Mouse (Mus musculus): ENCODE results near the gene Haus8.
"Not testable (repeated sequence)": the region's sequence is repeated elsewhere in the genome, so short reads cannot be mapped to it uniquely, and the experiment has no call there.

Haus8 gene

GRCm38 (mm10) chr8:71272286-71273150 lies at the start of gene Haus8, which contains the start of gene Myo9b:
Gene Haus8, minus strand, starts transcription at chr8:71272934.
Gene Myo9b, plus strand, starts transcription at chr8:71272714.
- in situ Hi-C loops (cut with MboI; ENCODE audit: low pct_unique_long_range_greater_than_20kb in 1 of 2, low sequenced_read_pairs in 2 of 2, unreplicated experiment in 1 of 2) = no loop called here

GRCm38 (mm10) chr8:71319760-71320159 lies 47.0 kb upstream of the Haus8 start:
- in situ Hi-C loops (cut with MboI; ENCODE audit: low pct_unique_long_range_greater_than_20kb in 1 of 2, low sequenced_read_pairs in 2 of 2, unreplicated experiment in 1 of 2) = not testable (repeated sequence)

- in situ Hi-C loops (cut with MboI; ENCODE audit: low pct_unique_long_range_greater_than_20kb in 1 of 2, low sequenced_read_pairs in 2 of 2, unreplicated experiment in 1 of 2) = not testable (repeated sequence)
These were observed 45.9 kb upstream of the Haus8 start for GRCm38 (mm10) chr8:71318610-71319009.

- in situ Hi-C loops (cut with MboI; ENCODE audit: low pct_unique_long_range_greater_than_20kb in 1 of 2, low sequenced_read_pairs in 2 of 2, unreplicated experiment in 1 of 2) = no loop called here
These were observed 43.8 kb upstream of the Haus8 start for GRCm38 (mm10) chr8:71316486-71317031.

- in situ Hi-C loops (cut with MboI; ENCODE audit: low pct_unique_long_range_greater_than_20kb in 1 of 2, low sequenced_read_pairs in 2 of 2, unreplicated experiment in 1 of 2) = no loop called here
These were observed 43.2 kb upstream of the Haus8 start for GRCm38 (mm10) chr8:71315972-71316371.

- in situ Hi-C loops (cut with MboI; ENCODE audit: low pct_unique_long_range_greater_than_20kb in 1 of 2, low sequenced_read_pairs in 2 of 2, unreplicated experiment in 1 of 2) = no loop called here
These were observed 41.2 kb upstream of the Haus8 start for GRCm38 (mm10) chr8:71313951-71314350.

GRCm38 (mm10) chr8:71312700-71313099 lies 40.0 kb upstream of the Haus8 start:
- in situ Hi-C loops (cut with MboI; ENCODE audit: low pct_unique_long_range_greater_than_20kb in 1 of 2, low sequenced_read_pairs in 2 of 2, unreplicated experiment in 1 of 2) = no loop called here

- in situ Hi-C loops (cut with MboI; ENCODE audit: low pct_unique_long_range_greater_than_20kb in 1 of 2, low sequenced_read_pairs in 2 of 2, unreplicated experiment in 1 of 2) = no loop called here
These were observed 37.7 kb upstream of the Haus8 start for GRCm38 (mm10) chr8:71310446-71310845.

GRCm38 (mm10) chr8:71307913-71308312 lies 35.2 kb upstream of the Haus8 start:
- in situ Hi-C loops (cut with MboI; ENCODE audit: low pct_unique_long_range_greater_than_20kb in 1 of 2, low sequenced_read_pairs in 2 of 2, unreplicated experiment in 1 of 2) = no loop called here

- in situ Hi-C loops (cut with MboI; ENCODE audit: low pct_unique_long_range_greater_than_20kb in 1 of 2, low sequenced_read_pairs in 2 of 2, unreplicated experiment in 1 of 2) = no loop called here
These were observed 34.6 kb upstream of the Haus8 start for GRCm38 (mm10) chr8:71307371-71307770.

- in situ Hi-C loops (cut with MboI; ENCODE audit: low pct_unique_long_range_greater_than_20kb in 1 of 2, low sequenced_read_pairs in 2 of 2, unreplicated experiment in 1 of 2) = no loop called here
These were observed 33.3 kb upstream of the Haus8 start for GRCm38 (mm10) chr8:71305988-71306387.

- in situ Hi-C loops (cut with MboI; ENCODE audit: low pct_unique_long_range_greater_than_20kb in 1 of 2, low sequenced_read_pairs in 2 of 2, unreplicated experiment in 1 of 2) = no loop called here
These were observed 30.9 kb upstream of the Haus8 start for GRCm38 (mm10) chr8:71303632-71304031.

GRCm38 (mm10) chr8:71302788-71303187 lies 30.1 kb upstream of the Haus8 start:
- in situ Hi-C loops (cut with MboI; ENCODE audit: low pct_unique_long_range_greater_than_20kb in 1 of 2, low sequenced_read_pairs in 2 of 2, unreplicated experiment in 1 of 2) = no loop called here

GRCm38 (mm10) chr8:71299716-71300115 lies 27.0 kb upstream of the Haus8 start:
- in situ Hi-C loops (cut with MboI; ENCODE audit: low pct_unique_long_range_greater_than_20kb in 1 of 2, low sequenced_read_pairs in 2 of 2, unreplicated experiment in 1 of 2) = no loop called here

GRCm38 (mm10) chr8:71297439-71297838 lies 24.7 kb upstream of the Haus8 start:
- in situ Hi-C loops (cut with MboI; ENCODE audit: low pct_unique_long_range_greater_than_20kb in 1 of 2, low sequenced_read_pairs in 2 of 2, unreplicated experiment in 1 of 2) = no loop called here

GRCm38 (mm10) chr8:71296784-71297183 lies 24.1 kb upstream of the Haus8 start:
- in situ Hi-C loops (cut with MboI; ENCODE audit: low pct_unique_long_range_greater_than_20kb in 1 of 2, low sequenced_read_pairs in 2 of 2, unreplicated experiment in 1 of 2) = no loop called here

GRCm38 (mm10) chr8:71296188-71296621 lies 23.5 kb upstream of the Haus8 start:
- in situ Hi-C loops (cut with MboI; ENCODE audit: low pct_unique_long_range_greater_than_20kb in 1 of 2, low sequenced_read_pairs in 2 of 2, unreplicated experiment in 1 of 2) = no loop called here

- in situ Hi-C loops (cut with MboI; ENCODE audit: low pct_unique_long_range_greater_than_20kb in 1 of 2, low sequenced_read_pairs in 2 of 2, unreplicated experiment in 1 of 2) = not testable (repeated sequence)
These were observed 21.2 kb upstream of the Haus8 start for GRCm38 (mm10) chr8:71293930-71294329.

- in situ Hi-C loops (cut with MboI; ENCODE audit: low pct_unique_long_range_greater_than_20kb in 1 of 2, low sequenced_read_pairs in 2 of 2, unreplicated experiment in 1 of 2) = no loop called here
These were observed 18.6 kb upstream of the Haus8 start for GRCm38 (mm10) chr8:71291351-71291750.

- in situ Hi-C loops (cut with MboI; ENCODE audit: low pct_unique_long_range_greater_than_20kb in 1 of 2, low sequenced_read_pairs in 2 of 2, unreplicated experiment in 1 of 2) = no loop called here
These were observed 18.2 kb upstream of the Haus8 start for GRCm38 (mm10) chr8:71290911-71291310.

Measured in mouse embryonic stem cell (cell line).